Mouse (Mus musculus) T-helper 1 cell (primary cell): ENCODE data around the gene Cdc42ep2.

Source experiments
- in situ Hi-C: fragments of 300-600 bp; cut with MboI, MseI; formaldehyde crosslinking; loops from one replicate; pipeline ENCODE4 v1.15.1; 2025; ENCODE audit warnings: high pct_unique_total_duplicates

Cdc42ep2 gene

DNA sequence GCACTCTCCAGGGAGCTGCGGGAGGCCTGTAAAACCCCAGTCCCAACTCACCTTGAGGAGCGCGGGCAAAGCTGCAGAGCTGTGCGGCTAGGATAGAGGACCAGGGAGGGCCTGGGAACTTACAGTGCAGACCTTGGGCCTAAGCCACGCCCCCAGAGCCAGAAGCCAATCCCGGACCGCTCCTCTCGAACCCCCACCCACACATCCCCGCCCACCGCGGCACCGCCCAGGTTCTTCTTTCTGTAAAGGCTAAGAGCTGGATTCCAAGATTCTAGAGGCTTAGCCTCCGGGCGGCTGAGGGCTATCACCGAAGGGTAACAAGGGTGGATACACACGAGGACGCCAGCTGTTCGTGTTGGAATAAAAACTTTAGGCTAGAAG, at the start of gene Cdc42ep2:
Cdc42ep2 (minus strand) TSS at position 104 of the 381 bp plus-strand sequence.
- in situ Hi-C loops = no loop called here

- in situ Hi-C loops = no loop called here
These were observed 43.0 kb upstream of the Cdc42ep2 start for GRCm38 (mm10) chr19:5967664-5968063.

- in situ Hi-C loops = no loop called here
These were observed 42.2 kb upstream of the Cdc42ep2 start for GRCm38 (mm10) chr19:5966786-5967185.

DNA sequence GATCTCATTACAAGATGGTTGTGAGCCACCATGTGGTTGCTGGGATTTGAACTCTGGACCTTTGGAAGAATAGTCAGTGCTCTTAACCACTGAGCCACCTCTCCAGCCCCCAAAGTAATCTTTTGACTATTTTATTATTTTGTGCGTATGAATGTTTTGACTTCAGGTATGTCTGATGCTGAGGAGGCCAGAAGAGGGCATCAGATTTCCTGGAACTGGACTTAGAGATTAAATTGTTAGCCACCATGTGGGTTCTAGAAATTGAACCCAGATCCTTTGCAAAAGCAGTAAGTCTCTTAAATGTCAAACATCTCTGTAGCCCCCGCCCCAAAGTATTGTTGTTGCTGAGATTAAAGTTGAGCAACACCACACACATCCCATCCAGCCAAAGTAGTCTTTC, 41.3 kb upstream of the Cdc42ep2 start:
- in situ Hi-C loops = no loop called here

DNA sequence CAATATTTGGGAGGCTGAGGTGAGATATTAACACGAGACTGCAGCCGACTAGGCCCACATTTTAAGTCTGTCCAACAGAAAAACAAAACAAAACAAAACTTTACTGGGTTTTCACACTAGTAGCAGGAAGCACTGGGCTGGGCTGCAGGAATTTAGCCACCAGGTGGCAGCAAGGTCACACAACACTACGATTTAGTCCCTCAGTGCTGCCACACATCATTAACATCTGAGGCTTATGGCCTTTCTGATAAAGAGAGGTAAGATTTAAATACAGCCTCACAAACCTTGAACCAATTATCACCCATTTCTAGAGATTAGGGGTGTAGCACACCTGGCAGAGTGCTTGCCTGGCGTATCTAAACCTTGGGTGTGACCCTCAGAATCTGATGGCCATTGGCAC, 40.7 kb upstream of the Cdc42ep2 start:
- in situ Hi-C loops = no loop called here

- in situ Hi-C loops = loop anchor here (5.0 kb wide), 2 partner anchors 52 to 162 kb away; partner anchors contain the start of genes Capn1 and Snx15
These were observed 40.2 kb upstream of the Cdc42ep2 start for GRCm38 (mm10) chr19:5964804-5965203.

- in situ Hi-C loops = loop anchor here (5.0 kb wide), 2 partner anchors 53 to 163 kb away; partner anchors contain the start of genes Capn1 and Snx15
These were observed 39.4 kb upstream of the Cdc42ep2 start, which contains the start of gene Pola2 for GRCm38 (mm10) chr19:5963883-5964562. Gene Pola2 (minus strand): TSS chr19:5964202.

- in situ Hi-C loops = loop anchor here (5.0 kb wide), 2 partner anchors 55 to 165 kb away; partner anchors contain the start of genes Capn1 and Snx15
These were observed 38.0 kb upstream of the Cdc42ep2 start for GRCm38 (mm10) chr19:5962651-5963050.

GRCm38 (mm10) chr19:5957371-5957770, 32.8 kb upstream of the Cdc42ep2 start:
- in situ Hi-C loops = no loop called here

GRCm38 (mm10) chr19:5956685-5957084, 32.1 kb upstream of the Cdc42ep2 start:
- in situ Hi-C loops = no loop called here

DNA sequence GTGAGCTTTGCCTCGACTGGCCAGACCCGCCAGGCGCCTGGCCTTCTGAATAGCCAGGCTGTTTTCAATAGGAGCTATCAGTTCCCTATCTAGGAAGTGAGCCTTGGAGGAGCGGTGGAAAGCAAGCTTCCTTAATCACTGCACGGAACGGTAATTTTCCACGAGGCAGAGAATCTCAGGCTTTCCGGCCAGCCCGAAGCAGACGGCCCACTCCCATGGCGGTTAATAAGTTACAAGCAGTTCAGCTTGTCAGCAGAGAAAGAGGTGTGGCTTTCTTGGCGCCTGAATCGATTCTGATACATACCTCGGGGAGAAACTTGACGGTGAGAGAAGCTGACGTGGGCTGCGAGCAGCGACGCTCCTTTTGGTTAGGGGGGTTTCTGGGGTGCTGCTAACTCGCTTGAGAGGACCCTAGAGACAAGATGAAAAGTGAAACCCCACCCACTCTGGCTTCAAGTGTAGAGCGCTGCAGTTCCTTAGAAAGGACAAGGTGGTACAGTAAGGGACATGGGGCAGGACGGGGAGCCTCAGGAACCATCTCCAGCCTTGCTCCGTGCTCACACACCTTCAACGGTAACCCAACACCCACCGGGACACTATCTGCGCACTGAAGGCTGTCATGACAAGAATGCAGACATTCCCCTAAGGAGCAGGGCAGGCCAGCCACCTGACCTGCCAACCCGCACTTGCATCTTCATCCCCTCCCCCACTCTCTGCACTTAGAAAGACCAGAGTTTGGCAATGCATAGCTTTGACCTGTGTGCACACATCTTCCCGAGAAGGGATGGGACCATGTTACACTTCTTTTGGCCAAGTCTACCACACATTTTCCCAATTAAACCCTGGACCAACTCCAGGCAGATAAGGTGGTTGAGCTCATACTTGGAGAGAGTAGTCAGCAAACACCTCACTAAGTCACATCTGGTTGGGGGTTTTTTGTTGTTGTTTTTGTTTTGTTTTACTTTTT, 31.4 kb upstream of the Cdc42ep2 start:
- in situ Hi-C loops = no loop called here

DNA sequence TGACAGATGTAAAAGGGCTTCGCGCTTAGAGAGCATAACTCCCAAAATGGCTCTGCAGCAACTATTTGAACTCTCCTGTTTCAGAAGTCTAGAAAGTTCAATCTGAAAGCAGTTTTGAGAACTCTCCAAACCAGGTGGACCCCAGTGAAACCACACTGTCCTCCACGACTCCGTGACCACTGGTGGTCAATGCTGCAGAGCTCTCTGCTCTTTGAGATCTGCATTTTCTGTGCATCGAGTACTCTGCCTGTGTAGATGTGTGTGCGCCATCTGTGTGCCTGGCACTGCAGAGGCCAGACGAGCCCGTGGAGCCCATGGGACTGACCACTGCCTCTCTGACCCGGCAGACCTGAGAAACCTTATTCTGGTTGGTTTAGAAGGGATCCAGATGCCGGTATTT, 30.3 kb upstream of the Cdc42ep2 start:
- in situ Hi-C loops = no loop called here

DNA sequence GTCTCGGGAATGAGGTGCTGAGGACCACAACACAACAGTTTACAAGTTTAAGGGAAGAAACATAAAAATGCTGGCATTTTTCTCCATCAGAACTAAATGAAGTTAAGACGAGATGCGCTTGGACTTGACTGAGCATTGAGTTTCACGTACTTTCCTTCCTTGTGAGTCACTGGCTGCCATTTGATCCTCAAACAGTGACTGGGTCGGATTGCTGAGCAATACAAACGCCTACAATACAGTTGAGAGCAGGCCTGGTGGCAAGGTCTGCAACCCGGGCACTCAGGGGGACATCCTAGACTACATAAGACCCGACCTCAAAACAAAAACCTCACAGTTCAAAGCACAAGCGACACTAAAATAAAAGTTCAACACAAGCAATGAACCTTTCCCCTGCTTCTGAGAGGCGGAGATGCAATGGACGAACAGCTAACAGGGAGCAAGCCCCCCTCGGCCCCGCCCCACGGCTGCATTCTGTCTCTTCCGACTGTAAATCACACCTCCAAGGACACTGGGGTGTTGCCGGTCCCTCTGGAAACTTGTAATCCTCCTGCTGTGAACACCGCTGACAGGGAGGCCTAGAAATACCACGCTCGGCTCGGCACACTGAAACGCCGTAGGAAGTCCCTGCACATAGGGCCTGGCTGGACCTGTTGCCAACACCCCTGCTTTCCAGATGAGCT, 29.6 kb upstream of the Cdc42ep2 start:
- in situ Hi-C loops = no loop called here

- in situ Hi-C loops = no loop called here
These were observed 28.7 kb upstream of the Cdc42ep2 start for GRCm38 (mm10) chr19:5953201-5953770.

- in situ Hi-C loops = no loop called here
These were observed 27.6 kb upstream of the Cdc42ep2 start for GRCm38 (mm10) chr19:5952071-5952691.

DNA sequence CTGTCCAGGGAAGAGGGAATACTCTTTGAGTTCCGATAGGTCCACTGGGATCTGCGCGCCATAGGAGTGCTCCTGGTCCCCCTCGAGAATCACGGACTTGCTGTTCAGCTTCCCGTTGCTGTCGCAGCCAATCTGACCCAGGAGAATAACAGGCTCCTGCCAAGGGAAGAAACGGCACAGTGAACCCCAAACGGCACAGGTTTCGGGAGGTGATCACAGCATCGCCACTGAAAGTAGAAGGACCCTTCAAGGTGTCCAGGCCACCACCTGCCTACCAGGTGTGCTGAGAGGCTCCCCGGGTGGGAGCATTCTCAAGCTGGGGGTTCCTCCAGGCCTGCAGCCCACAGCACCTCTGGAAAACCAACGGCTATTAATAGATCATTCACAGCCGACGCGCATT, 27.0 kb upstream of the Cdc42ep2 start:
- in situ Hi-C loops = no loop called here

DNA sequence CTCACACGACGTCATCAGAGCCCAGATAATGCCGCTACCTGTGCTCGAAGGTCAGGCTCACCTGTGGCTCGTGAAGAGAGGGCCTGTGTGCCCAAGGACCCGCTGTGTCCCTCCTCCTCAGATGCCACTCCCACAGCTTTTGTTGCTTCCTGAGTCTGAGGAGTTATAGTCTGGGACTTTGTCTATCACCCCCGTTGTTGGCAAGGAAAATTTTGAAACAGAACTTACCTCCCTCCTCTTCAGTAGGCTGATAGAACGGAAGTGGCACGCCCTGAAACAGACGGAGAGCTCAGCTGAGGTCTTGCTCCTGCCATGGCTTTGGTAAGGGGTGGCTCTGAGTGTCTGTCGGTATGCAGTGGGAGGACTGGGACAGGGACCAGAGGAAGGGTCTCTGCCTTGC, 25.6 kb upstream of the Cdc42ep2 start:
- in situ Hi-C loops = no loop called here

DNA sequence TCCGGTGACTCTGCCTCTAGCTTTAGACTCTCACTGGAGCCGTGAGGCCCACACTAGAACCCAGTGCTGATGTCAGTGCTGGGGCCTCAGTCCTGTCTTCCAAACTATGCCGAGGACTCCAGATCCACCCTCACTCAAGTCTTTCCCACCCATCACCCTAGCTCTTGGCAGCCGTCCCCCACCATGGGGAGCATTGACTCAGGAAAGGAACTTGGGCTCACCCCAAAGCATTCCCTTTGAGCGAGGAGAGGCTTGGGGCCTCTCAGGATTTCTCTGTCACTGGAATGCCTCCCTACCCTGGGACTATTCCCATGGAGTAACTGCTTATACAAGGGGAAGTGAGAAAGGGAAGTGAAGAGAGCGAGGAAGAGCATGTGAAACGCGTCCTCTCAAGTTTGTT, 21.3 kb upstream of the Cdc42ep2 start:
- in situ Hi-C loops = no loop called here

GRCm38 (mm10) chr19:5945027-5945426, 20.4 kb upstream of the Cdc42ep2 start:
- in situ Hi-C loops = no loop called here

DNA sequence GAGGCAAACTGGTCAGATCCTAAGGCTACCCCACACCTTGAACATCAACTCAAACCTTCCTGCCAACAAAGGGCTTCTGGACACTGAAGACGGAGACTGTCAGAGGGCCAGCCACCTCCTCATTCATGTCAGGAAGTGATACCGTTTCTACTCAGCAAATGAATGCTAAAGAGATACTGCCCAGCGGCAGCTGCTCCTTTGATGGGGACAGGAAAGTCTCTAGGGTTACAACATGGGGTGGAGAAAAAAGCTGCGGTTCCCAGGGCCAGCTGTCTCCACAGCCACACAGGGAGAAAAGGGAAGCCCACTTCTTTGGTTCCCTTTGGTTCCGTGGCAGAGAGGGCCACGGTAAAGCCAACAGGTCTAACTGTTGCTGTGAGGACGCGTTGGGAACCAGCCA, 19.5 kb upstream of the Cdc42ep2 start:
- in situ Hi-C loops = no loop called here

DNA sequence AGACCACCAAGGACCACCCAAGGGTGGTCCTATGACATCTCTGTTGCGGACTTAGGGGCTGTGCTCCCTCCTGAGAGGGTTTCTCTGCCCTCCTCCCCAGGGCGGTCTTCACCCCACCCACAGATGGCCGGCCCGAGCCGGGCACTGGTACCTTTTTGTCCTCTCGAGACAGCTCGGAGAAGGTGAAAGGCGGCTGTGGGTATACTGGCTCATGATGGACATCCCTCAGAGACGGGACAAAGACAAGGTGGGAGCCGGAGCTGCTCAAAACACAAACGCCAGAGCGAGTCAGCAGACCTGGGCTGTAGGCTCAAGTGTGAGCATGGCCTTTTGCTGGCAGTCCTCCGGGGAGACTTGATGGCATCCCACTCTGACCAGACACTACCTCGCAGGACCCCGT, 18.8 kb upstream of the Cdc42ep2 start:
- in situ Hi-C loops = no loop called here
